Mouse (Mus musculus) heart, adult 2 months (tissue): ENCODE results near the gene Ddr2. TPM values are rescaled to one million over a fixed set of nuclear protein-coding genes. Genes with fewer than 3 reads are reported as not detected.
A peak's percentile ranks its signal among the peaks of the same experiment; 100 is the strongest.

Source experiments
- DNase-seq, 2 experiments: peaks; one replicate each; pipeline ENCODE4 v3.0.0; 2021
- H3K27ac ChIP-seq: fragments of 200-600 bp; 2 replicates; pipeline ENCODE4 v1.8.1; 2022
- H3K27me3 ChIP-seq: fragments of 200-500 bp; 2 replicates; pipeline ENCODE4 v1.6.1; 2012; ENCODE audit warnings: mild to moderate bottlenecking, low read length, inconsistent platforms, mixed read lengths; ENCODE audit not compliant: control insufficient read depth, insufficient read depth
- H3K36me3 ChIP-seq: fragments of 200-500 bp; 2 replicates; pipeline ENCODE4 v1.6.1; 2012; ENCODE audit warnings: low read length, inconsistent platforms; ENCODE audit not compliant: control insufficient read depth, insufficient read depth
- H3K4me1 ChIP-seq: fragments of 200-500 bp; 2 replicates; pipeline ENCODE4 v1.6.1; 2011; ENCODE audit warnings: low read length; ENCODE audit not compliant: control insufficient read depth, insufficient read depth
- H3K4me3 ChIP-seq: fragments of 200-600 bp; 2 replicates; pipeline ENCODE4 v1.8.1; 2022
- H3K79me2 ChIP-seq: fragments of 200-500 bp; replicated peaks from 2 replicates; pipeline ENCODE4 v1.6.1; 2012; ENCODE audit warnings: mild to moderate bottlenecking, inconsistent platforms, low read length, moderate library complexity, mixed read lengths; ENCODE audit not compliant: control insufficient read depth, insufficient read depth
- H3K9ac ChIP-seq: fragments of 200-500 bp; 2 replicates; pipeline ENCODE4 v1.6.1; 2012; ENCODE audit warnings: low read depth, mild to moderate bottlenecking, control low read depth, inconsistent platforms, low read length, mixed read lengths
- CTCF ChIP-seq: fragments of 200-600 bp; IDR thresholded peaks from 2 replicates; pipeline ENCODE4 v1.8.1; 2022; ENCODE audit warnings: antibody characterized with exemption, mild to moderate bottlenecking, moderate library complexity
- EP300 ChIP-seq: fragments of 200-500 bp; IDR thresholded peaks from 2 replicates; pipeline ENCODE4 v1.6.1; 2011; ENCODE audit warnings: low read depth, low read length, control low read depth; ENCODE audit not compliant: insufficient read depth
- POLR2A ChIP-seq: fragments of 200-500 bp; IDR thresholded peaks from 2 replicates; pipeline ENCODE4 v1.6.1; 2011; ENCODE audit warnings: mild to moderate bottlenecking, low read depth, low read length, control low read depth; ENCODE audit not compliant: insufficient read depth
- WGBS: fragments of 180-500 bp; shearing (Covaris S2); methylation state at CpG from one replicate; pipeline ENCODE4 v1.1.7; 2018; 5-methylcytosine and 5-hydroxymethylcytosine counted together
- intact Hi-C: fragments of 180-260 bp; cut with DNase I; formaldehyde crosslinking; loops from one replicate; pipeline ENCODE4 v1.15.1; 2025
- polyA plus RNA-seq: library from polyadenylated mRNA; depleted of rRNA; stranded (reverse); fragments of >200 nt; gene quantifications from 2 replicates; pipeline ENCODE4 v1.2.3, GENCODE M21; 2012
- total RNA-seq, 2 experiments: library from RNA; stranded (reverse); gene quantifications; 2 replicates each; pipeline ENCODE4 v1.2.3; 2021

The Ddr2 gene
- total and polyA plus RNA-seq, 3 experiments = 10.3 to 22.5 (median 21.9) TPM

- no peak for TF ChIP-seq CTCF
- TF ChIP-seq EP300 = no peak
- TF ChIP-seq POLR2A = no peak
- Histone ChIP-seq H3K4me1 (no peaks in the 10 kb centered on the region; the same call in 1 of the 2 replicates), H3K27me3 (no peaks in the 10 kb centered on the region), H3K36me3 (peaks cover 4% of the 10 kb centered on the region), H3K27ac (no peak overlapping the region), H3K79me2 (no peaks in the 10 kb centered on the region), H3K4me3 (no peak overlapping the region), H3K9ac (no peak overlapping the region)
- WGBS = 95% methylated on average over 5 of the region's 5 CpGs
- intact Hi-C loops = no loop called here
- no peak for DNase-seq
These were observed 31.1 kb upstream of the Ddr2 start for GRCm38 (mm10) chr1:170141626-170142025.

DNA sequence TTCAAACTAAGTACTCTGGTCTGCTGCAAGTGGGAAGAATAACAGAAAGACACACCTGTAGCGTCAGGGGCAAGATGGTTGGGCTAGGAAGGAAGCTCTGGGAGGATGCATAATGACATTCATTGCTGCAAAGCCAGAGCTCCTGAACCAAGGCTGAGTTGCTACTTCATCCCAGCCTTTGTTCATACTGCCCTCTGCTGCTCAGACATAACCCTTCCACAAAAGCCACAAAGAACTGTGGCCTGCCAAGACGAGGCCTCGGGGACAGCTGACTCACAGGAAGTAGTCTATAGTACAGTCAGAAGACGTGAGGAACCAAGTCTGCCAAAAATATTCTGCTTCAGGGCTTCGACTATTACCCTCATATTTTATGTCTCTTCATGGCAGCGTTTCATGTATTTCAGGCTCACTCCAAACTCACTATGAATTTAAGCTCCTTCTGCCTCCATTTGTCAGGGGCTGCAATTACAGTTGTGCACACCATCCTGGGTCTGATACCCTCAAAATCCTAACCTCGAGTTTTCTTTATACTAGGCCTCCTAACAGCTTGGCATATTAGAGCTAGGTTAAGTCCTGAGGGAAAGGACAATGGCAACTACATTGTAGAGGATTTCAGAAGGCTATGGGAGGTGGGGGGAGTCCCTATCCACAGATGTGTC, 25.9 kb upstream of the Ddr2 start:
- intact Hi-C loops = loop anchor here (2.0 to 10.0 kb wide), 4 partner anchors 169 to 602 kb away; partner anchors contain the start of genes Hsd17b7 and Nuf2
- no peak overlapping the region for H3K9ac ChIP-seq
- WGBS = 10% methylated on average over 7 of the region's 7 CpGs
- H3K79me2 ChIP-seq = no peaks in the 10 kb centered on the region
- peak; percentile 57 to 78 for DNase-seq
- no peaks in the 10 kb centered on the region for H3K36me3 ChIP-seq
- no peak overlapping the region for H3K27ac ChIP-seq
- TF ChIP-seq EP300 (peak; percentile 86; the same call in 1 of the 2 replicates), POLR2A (no peak), CTCF (peak; percentile 88)
- no peak overlapping the region for H3K4me3 ChIP-seq
- H3K27me3 ChIP-seq = no peaks in the 10 kb centered on the region
- no peaks in the 10 kb centered on the region; the same call in 1 of the 2 replicates for H3K4me1 ChIP-seq

DNA sequence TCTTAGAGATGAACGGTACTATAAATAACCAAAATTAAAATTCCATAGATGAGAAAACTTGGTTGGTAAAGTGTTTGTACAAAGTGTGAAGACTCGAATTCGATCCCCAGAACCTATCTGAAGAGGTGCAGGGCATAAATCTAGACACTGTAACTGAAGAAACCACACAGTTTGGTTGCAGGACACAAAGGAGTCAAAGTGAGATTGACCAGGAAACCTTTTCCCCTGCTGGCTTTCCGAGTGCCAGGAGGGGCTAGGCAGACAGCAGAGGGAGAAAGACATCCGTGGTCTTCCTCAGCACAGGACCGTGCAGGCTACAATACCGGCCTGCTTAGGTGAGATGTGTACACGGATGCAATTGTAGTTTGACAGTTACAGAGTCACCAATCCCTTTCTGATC, 23.7 kb upstream of the Ddr2 start:
- Histone ChIP-seq H3K27me3 (no peaks in the 10 kb centered on the region), H3K4me3 (no peak overlapping the region), H3K79me2 (no peaks in the 10 kb centered on the region), H3K27ac (no peak overlapping the region), H3K36me3 (no peaks in the 10 kb centered on the region), H3K9ac (no peak overlapping the region), H3K4me1 (no peaks in the 10 kb centered on the region; the same call in 1 of the 2 replicates)
- TF ChIP-seq EP300 (no peak), POLR2A (no peak)
- DNase-seq = no peak
- WGBS = 84% methylated on average over 8 of the region's 8 CpGs
- intact Hi-C loops = loop anchor here (10.0 kb wide), 1 partner anchor 599 kb away; the partner anchor contains the start of gene Nuf2

- no peak for DNase-seq
- no peak overlapping the region for H3K4me3 ChIP-seq
- H3K4me1 ChIP-seq = no peaks in the 10 kb centered on the region
- H3K27me3 ChIP-seq = no peaks in the 10 kb centered on the region
- H3K9ac ChIP-seq = no peak overlapping the region
- H3K79me2 ChIP-seq = no peaks in the 10 kb centered on the region
- no peaks in the 10 kb centered on the region for H3K36me3 ChIP-seq
- no peak overlapping the region for H3K27ac ChIP-seq
- intact Hi-C loops = loop anchor here (10.0 kb wide), 1 partner anchor 596 kb away; the partner anchor contains the start of gene Nuf2
- 77% methylated on average over 3 of the region's 3 CpGs for WGBS
- no peak for TF ChIP-seq CTCF
- TF ChIP-seq POLR2A = no peak
- no peak for TF ChIP-seq EP300
These were observed 20.4 kb upstream of the Ddr2 start for GRCm38 (mm10) chr1:170130962-170131361.

DNA sequence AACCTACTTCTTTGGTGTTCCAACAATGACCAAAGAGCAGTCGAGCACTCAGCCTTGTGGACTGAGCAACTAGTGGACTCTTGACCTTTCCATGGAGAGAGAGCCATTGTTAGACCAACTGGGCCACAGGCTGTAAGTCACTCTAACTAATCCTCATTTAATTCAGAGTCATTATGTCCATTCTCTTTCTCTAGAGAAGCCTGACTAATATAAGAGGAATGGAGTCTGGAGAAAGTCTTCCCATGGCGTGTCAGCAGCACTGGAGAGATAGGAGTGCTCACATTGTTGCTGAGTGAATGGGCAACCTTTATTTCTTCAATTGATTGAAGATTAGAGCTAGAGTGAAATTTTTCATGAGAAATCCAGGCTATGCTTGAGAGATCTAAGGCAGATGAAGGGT, 14.1 kb upstream of the Ddr2 start:
- TF ChIP-seq CTCF = no peak
- no peak for TF ChIP-seq POLR2A
- TF ChIP-seq EP300 = no peak
- Histone ChIP-seq H3K27ac (no peak overlapping the region), H3K9ac (no peak overlapping the region), H3K4me1 (no peaks in the 10 kb centered on the region), H3K79me2 (no peaks in the 10 kb centered on the region), H3K27me3 (no peaks in the 10 kb centered on the region), H3K36me3 (no peaks in the 10 kb centered on the region), H3K4me3 (no peak overlapping the region)
- 70% methylated on average over 2 of the region's 2 CpGs for WGBS
- no peak for DNase-seq
- intact Hi-C loops = no loop called here

DNA sequence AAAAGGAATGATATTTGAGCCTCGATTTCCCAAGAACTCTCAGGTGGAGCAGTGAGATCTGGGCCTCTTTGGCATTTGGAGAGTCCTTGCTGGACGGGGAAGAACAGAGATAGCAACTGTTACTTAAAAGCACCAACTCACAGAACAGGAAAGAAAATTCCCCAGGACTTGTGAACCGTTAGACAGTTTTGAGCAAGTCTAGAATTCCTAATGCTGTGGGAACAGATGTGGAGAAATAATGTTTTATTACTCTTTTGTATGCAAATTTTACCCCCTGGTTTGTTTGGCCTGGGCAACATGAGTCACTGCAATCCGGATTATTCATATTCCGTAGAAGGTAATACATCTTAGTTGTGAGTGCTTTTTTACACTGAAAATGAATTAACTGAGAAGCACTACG, 3.1 kb upstream of the Ddr2 start:
- TF ChIP-seq CTCF (no peak), POLR2A (no peak), EP300 (no peak)
- 85% methylated on average over 6 of the region's 6 CpGs for WGBS
- no peak overlapping the region for H3K9ac ChIP-seq
- no peaks in the 10 kb centered on the region for H3K79me2 ChIP-seq
- no peak overlapping the region for H3K27ac ChIP-seq
- DNase-seq = no peak
- no peak overlapping the region for H3K4me3 ChIP-seq
- no peaks in the 10 kb centered on the region for H3K36me3 ChIP-seq
- intact Hi-C loops = loop anchor here (5.0 kb wide), 1 partner anchor 106 kb away; no protein-coding TSS in a partner anchor
- H3K4me1 ChIP-seq = 0 out of 2 replicates have a peak, but pooled peaks cover 2% of the 10 kb centered on the region
- no peaks in the 10 kb centered on the region for H3K27me3 ChIP-seq
